Mouse (Mus musculus): Measurements from ENCODE around the gene Tmem28. TPM values are rescaled to one million over a fixed set of nuclear protein-coding genes. Genes with fewer than 3 reads are reported as not detected.

Gene Tmem28
- polyA plus RNA-seq, 1 experiment from 2014 or later = not detected

GRCm38 (mm10) chrX:99872228-99872627, 51.4 kb downstream of the Tmem28 start:
- Histone ChIP-seq H3K9ac (ENCODE audit: low read depth, low read length) (no peak overlapping the region), H3K27ac (ENCODE audit: low read length) (no peak overlapping the region), H3K4me2 (ENCODE audit: low read depth, low read length) (no peak overlapping the region), H3K27me3 (ENCODE audit: control insufficient read depth, insufficient read depth, low read depth, low read length) (no peaks in the 10 kb centered on the region; the same call in 1 of the 2 replicates), H3K4me3 (ENCODE audit: low read depth, low read length) (no peak overlapping the region), H3K9me3 (replicated peaks; ENCODE audit: control insufficient read depth, low read length) (no peaks in the 10 kb centered on the region), H3K36me3 (ENCODE audit: control insufficient read depth, insufficient read depth) (no peaks in the 10 kb centered on the region), H3K4me1 (ENCODE audit: control insufficient read depth, low read depth, low read length) (no peaks in the 10 kb centered on the region)
- ATAC-seq (ENCODE audit: low read depth) = no peak
- 58% methylated on average over 4 of the region's 4 CpGs for WGBS (ENCODE audit: insufficient replicate concordance)

- H3K4me1 ChIP-seq (ENCODE audit: control insufficient read depth, low read depth, low read length) = no peaks in the 10 kb centered on the region
- H3K27ac ChIP-seq (ENCODE audit: low read length) = no peak overlapping the region
- no peak overlapping the region for H3K4me3 ChIP-seq (ENCODE audit: low read depth, low read length)
- ATAC-seq (ENCODE audit: low read depth) = no peak
- H3K9me3 ChIP-seq (replicated peaks; ENCODE audit: control insufficient read depth, low read length) = no peaks in the 10 kb centered on the region
- H3K27me3 ChIP-seq (ENCODE audit: control insufficient read depth, insufficient read depth, low read depth, low read length) = no peaks in the 10 kb centered on the region; the same call in 1 of the 2 replicates
- no peak overlapping the region for H3K9ac ChIP-seq (ENCODE audit: low read depth, low read length)
- 51% methylated on average over 3 of the region's 3 CpGs for WGBS (ENCODE audit: insufficient replicate concordance)
- no peak overlapping the region for H3K4me2 ChIP-seq (ENCODE audit: low read depth, low read length)
- no peaks in the 10 kb centered on the region for H3K36me3 ChIP-seq (ENCODE audit: control insufficient read depth, insufficient read depth)
Observed at GRCm38 (mm10) chrX:99872632-99873201, 51.9 kb downstream of the Tmem28 start.

DNA sequence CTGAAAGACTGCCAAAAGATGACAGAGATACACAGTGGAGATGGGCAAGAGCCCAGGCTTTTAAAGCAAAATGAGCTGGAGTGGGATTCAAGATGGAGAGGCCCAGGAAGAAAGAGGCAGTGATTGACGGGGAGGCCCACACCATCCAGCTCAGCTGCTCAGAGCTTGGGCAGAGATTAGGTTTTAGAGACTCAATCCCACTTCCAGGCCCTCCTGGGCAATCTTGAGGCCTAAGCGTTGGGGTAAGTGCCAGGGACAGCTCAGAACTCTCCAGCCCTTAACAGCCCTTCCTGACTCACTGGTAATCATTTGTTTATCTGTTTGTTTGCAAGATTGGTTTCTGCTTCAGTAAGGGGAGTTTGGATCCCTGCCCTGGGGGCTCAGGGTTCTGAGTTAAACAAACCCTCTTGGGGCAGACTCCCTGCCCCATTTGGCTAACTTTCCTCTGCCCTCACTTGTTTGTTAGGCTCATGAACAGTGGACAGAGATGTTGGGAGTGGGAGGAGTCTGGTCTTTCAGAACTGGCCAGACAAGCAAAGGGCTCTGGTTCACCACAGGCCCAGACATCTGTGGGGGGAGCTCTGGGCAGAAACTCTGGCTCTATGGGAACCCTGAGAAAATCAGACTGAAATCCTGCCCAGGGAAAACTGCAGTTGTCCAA, 52.6 kb downstream of the Tmem28 start:
- Histone ChIP-seq H3K4me1 (ENCODE audit: control insufficient read depth, low read depth, low read length) (no peaks in the 10 kb centered on the region), H3K9ac (ENCODE audit: low read depth, low read length) (no peak overlapping the region), H3K27ac (ENCODE audit: low read length) (no peak overlapping the region), H3K4me3 (ENCODE audit: low read depth, low read length) (no peak overlapping the region), H3K36me3 (ENCODE audit: control insufficient read depth, insufficient read depth) (no peaks in the 10 kb centered on the region), H3K27me3 (ENCODE audit: control insufficient read depth, insufficient read depth, low read depth, low read length) (no peaks in the 10 kb centered on the region; the same call in 1 of the 2 replicates), H3K4me2 (ENCODE audit: low read depth, low read length) (no peak overlapping the region), H3K9me3 (replicated peaks; ENCODE audit: control insufficient read depth, low read length) (no peaks in the 10 kb centered on the region)
- 34% methylated on average over 2 of the region's 2 CpGs for WGBS (ENCODE audit: insufficient replicate concordance)
- no peak for ATAC-seq (ENCODE audit: low read depth)

GRCm38 (mm10) chrX:99873920-99874296, 53.1 kb downstream of the Tmem28 start:
- Histone ChIP-seq H3K4me1 (ENCODE audit: control insufficient read depth, low read depth, low read length) (no peaks in the 10 kb centered on the region), H3K9me3 (replicated peaks; ENCODE audit: control insufficient read depth, low read length) (no peaks in the 10 kb centered on the region), H3K4me3 (ENCODE audit: low read depth, low read length) (no peak overlapping the region), H3K27me3 (ENCODE audit: control insufficient read depth, insufficient read depth, low read depth, low read length) (no peaks in the 10 kb centered on the region; the same call in 1 of the 2 replicates), H3K4me2 (ENCODE audit: low read depth, low read length) (no peak overlapping the region), H3K27ac (ENCODE audit: low read length) (no peak overlapping the region), H3K36me3 (ENCODE audit: control insufficient read depth, insufficient read depth) (no peaks in the 10 kb centered on the region), H3K9ac (ENCODE audit: low read depth, low read length) (no peak overlapping the region)
- 32% methylated on average over 4 of the region's 4 CpGs for WGBS (ENCODE audit: insufficient replicate concordance)
- ATAC-seq (ENCODE audit: low read depth) = no peak

DNA sequence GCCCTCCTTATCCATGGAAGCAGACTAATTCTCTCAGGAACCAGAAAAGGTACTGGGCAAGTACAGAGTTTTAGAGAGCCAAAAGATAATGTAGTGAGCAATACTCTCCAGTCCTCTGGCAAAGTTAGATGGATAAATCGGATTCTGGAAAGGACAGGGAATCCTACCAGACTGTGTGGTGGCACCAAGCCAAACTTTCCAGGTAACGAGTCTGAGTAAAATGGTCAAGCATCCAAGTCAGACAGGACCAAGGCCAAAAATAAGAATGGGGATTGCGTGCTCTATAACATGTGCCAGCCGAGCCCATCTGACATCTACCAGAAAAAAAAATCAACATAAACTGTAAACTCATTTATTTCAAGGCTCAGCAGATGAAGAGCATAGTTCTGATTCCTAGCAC, 56.0 kb downstream of the Tmem28 start:
- Histone ChIP-seq H3K27me3 (ENCODE audit: control insufficient read depth, insufficient read depth, low read depth, low read length) (no peaks in the 10 kb centered on the region; the same call in 1 of the 2 replicates), H3K9me3 (replicated peaks; ENCODE audit: control insufficient read depth, low read length) (no peaks in the 10 kb centered on the region), H3K27ac (ENCODE audit: low read length) (no peak overlapping the region), H3K36me3 (ENCODE audit: control insufficient read depth, insufficient read depth) (no peaks in the 10 kb centered on the region), H3K4me1 (ENCODE audit: control insufficient read depth, low read depth, low read length) (no peaks in the 10 kb centered on the region), H3K4me2 (ENCODE audit: low read depth, low read length) (no peak overlapping the region), H3K4me3 (ENCODE audit: low read depth, low read length) (no peak overlapping the region), H3K9ac (ENCODE audit: low read depth, low read length) (no peak overlapping the region)
- WGBS (ENCODE audit: insufficient replicate concordance) = 54% methylated on average over 4 of the region's 4 CpGs
- no peak for ATAC-seq (ENCODE audit: low read depth)

- no peak overlapping the region for H3K9ac ChIP-seq (ENCODE audit: low read depth, low read length)
- no peak overlapping the region for H3K27ac ChIP-seq (ENCODE audit: low read length)
- 41% methylated on average over 2 of the region's 2 CpGs for WGBS (ENCODE audit: insufficient replicate concordance)
- no peak overlapping the region for H3K4me3 ChIP-seq (ENCODE audit: low read depth, low read length)
- ATAC-seq (ENCODE audit: low read depth) = no peak
- H3K4me1 ChIP-seq (ENCODE audit: control insufficient read depth, low read depth, low read length) = no peaks in the 10 kb centered on the region
- no peaks in the 10 kb centered on the region for H3K9me3 ChIP-seq (replicated peaks; ENCODE audit: control insufficient read depth, low read length)
- no peaks in the 10 kb centered on the region for H3K27me3 ChIP-seq (ENCODE audit: control insufficient read depth, insufficient read depth, low read depth, low read length)
- H3K36me3 ChIP-seq (ENCODE audit: control insufficient read depth, insufficient read depth) = no peaks in the 10 kb centered on the region
- H3K4me2 ChIP-seq (ENCODE audit: low read depth, low read length) = no peak overlapping the region
Observed at GRCm38 (mm10) chrX:99883396-99883795, 62.6 kb downstream of the Tmem28 start.

Other genes starting within 250 kb of the Tmem28 start
- 0.70 and 0.87 TPM in 2 replicates for gene Eda, start 154.6 kb downstream of the Tmem28 start, polyA plus RNA-seq (2015; fragmentation: Nextera tagmentation; extraction: Ambion mirVana)

Data from liver, embryonic 16.5 days (tissue).